Mouse (Mus musculus): Measurements from ENCODE around the gene Tdrkh. TPM values are rescaled to one million over a fixed set of nuclear protein-coding genes. Genes with fewer than 3 reads are reported as not detected.
A peak's percentile ranks its signal among the peaks of the same experiment; 100 is the strongest.

The Tdrkh gene
- polyA plus RNA-seq, 2 experiments, result 2.8 to 7.4 TPM

GRCm38 (mm10) chr3:94468931-94469330 is 55.9 kb downstream of the Tdrkh start:
- no peak for TF ChIP-seq POLR2A (IDR thresholded peaks at IDR 0.05; ENCODE audit: borderline replicate concordance, extremely low read depth, insufficient read depth, insufficient read length)
- ATAC-seq (ENCODE audit: low FRiP score, low read depth), result no peak

GRCm38 (mm10) chr3:94472447-94473114 is 59.5 kb downstream of the Tdrkh start:
- ATAC-seq (ENCODE audit: low FRiP score, low read depth), result peak; percentile 76; the same call in 1 of the 2 replicates
- H3K4me3 ChIP-seq (replicated peaks; ENCODE audit: low read length), result peak overlapping the region; percentile 16; the same call in 1 of the 2 replicates
- 10% methylated on average over 28 of the region's 28 CpGs for WGBS
- peaks cover 4% of the 10 kb centered on the region for H3K4me1 ChIP-seq (ENCODE audit: control insufficient read depth, insufficient read depth, low read length)
- no peaks in the 10 kb centered on the region for H3K9me3 ChIP-seq (ENCODE audit: control insufficient read depth, low read length)
- no peaks in the 10 kb centered on the region for H3K36me3 ChIP-seq (ENCODE audit: control insufficient read depth, insufficient read depth, low read length)
- no peak for TF ChIP-seq POLR2A (IDR thresholded peaks at IDR 0.05; ENCODE audit: borderline replicate concordance, extremely low read depth, insufficient read depth, insufficient read length)
- H3K4me2 ChIP-seq (replicated peaks; ENCODE audit: low read depth, low read length, severe bottlenecking), result peak overlapping the region; percentile 41
- H3K27ac ChIP-seq (replicated peaks; ENCODE audit: low read depth, low read length), result 0 out of 2 replicates have a peak overlapping the region, but pooled peaks have one; percentile 39
- DNase-seq (ENCODE audit: low spot score), result peak; percentile 59
- no peaks in the 10 kb centered on the region for H3K27me3 ChIP-seq (ENCODE audit: control insufficient read depth, insufficient read depth, low read length)
- H3K9ac ChIP-seq (ENCODE audit: low read depth, low read length, severe bottlenecking), result peak overlapping the region; percentile 8; the same call in 1 of the 2 replicates

More at GRCm38 (mm10) chr3:94468931-94469330, 55.9 kb downstream of the Tdrkh start:
- no peaks in the 10 kb centered on the region for H3K27me3 ChIP-seq (ENCODE audit: control insufficient read depth, insufficient read depth, low read length)
- DNase-seq (ENCODE audit: low spot score), result no peak
- peaks cover 4% of the 10 kb centered on the region for H3K4me1 ChIP-seq (ENCODE audit: control insufficient read depth, insufficient read depth, low read length)
- H3K27ac ChIP-seq (replicated peaks; ENCODE audit: low read depth, low read length), result no peak overlapping the region
- WGBS, result 32% methylated on average over 3 of the region's 3 CpGs
- H3K9ac ChIP-seq (ENCODE audit: low read depth, low read length, severe bottlenecking), result no peak overlapping the region
- H3K4me3 ChIP-seq (replicated peaks; ENCODE audit: low read length), result no peak overlapping the region
- H3K4me2 ChIP-seq (replicated peaks; ENCODE audit: low read depth, low read length, severe bottlenecking), result no peak overlapping the region
- no peaks in the 10 kb centered on the region for H3K9me3 ChIP-seq (ENCODE audit: control insufficient read depth, low read length)
- H3K36me3 ChIP-seq (ENCODE audit: control insufficient read depth, insufficient read depth, low read length), result no peaks in the 10 kb centered on the region

- 42% methylated on average over 10 of the region's 10 CpGs for WGBS
Measured at GRCm38 (mm10) chr3:94473115-94473505, 60.0 kb downstream of the Tdrkh start.

GRCm38 (mm10) chr3:94473567-94474232 is 60.6 kb downstream of the Tdrkh start:
- DNase-seq (ENCODE audit: low spot score) (no peak), ATAC-seq (ENCODE audit: low FRiP score, low read depth) (no peak)
- Histone ChIP-seq H3K9ac (ENCODE audit: low read depth, low read length, severe bottlenecking) (no peak overlapping the region), H3K9me3 (ENCODE audit: control insufficient read depth, low read length) (no peaks in the 10 kb centered on the region), H3K4me1 (ENCODE audit: control insufficient read depth, insufficient read depth, low read length) (peaks cover 4% of the 10 kb centered on the region), H3K4me3 (replicated peaks; ENCODE audit: low read length) (no peak overlapping the region), H3K27me3 (ENCODE audit: control insufficient read depth, insufficient read depth, low read length) (0 out of 2 replicates have a peak, but pooled peaks cover 6% of the 10 kb centered on the region), H3K27ac (replicated peaks; ENCODE audit: low read depth, low read length) (no peak overlapping the region), H3K36me3 (ENCODE audit: control insufficient read depth, insufficient read depth, low read length) (no peaks in the 10 kb centered on the region), H3K4me2 (replicated peaks; ENCODE audit: low read depth, low read length, severe bottlenecking) (no peak overlapping the region)
- 62% methylated on average over 5 of the region's 5 CpGs for WGBS
- TF ChIP-seq POLR2A (IDR thresholded peaks at IDR 0.05; ENCODE audit: borderline replicate concordance, extremely low read depth, insufficient read depth, insufficient read length), result no peak

More at GRCm38 (mm10) chr3:94473115-94473505, 60.0 kb downstream of the Tdrkh start:
- ATAC-seq (ENCODE audit: low FRiP score, low read depth) (no peak), DNase-seq (ENCODE audit: low spot score) (no peak)
- Histone ChIP-seq H3K4me3 (replicated peaks; ENCODE audit: low read length) (no peak overlapping the region), H3K9ac (ENCODE audit: low read depth, low read length, severe bottlenecking) (no peak overlapping the region), H3K27ac (replicated peaks; ENCODE audit: low read depth, low read length) (0 out of 2 replicates have a peak overlapping the region, but pooled peaks have one; percentile 39), H3K4me2 (replicated peaks; ENCODE audit: low read depth, low read length, severe bottlenecking) (no peak overlapping the region), H3K27me3 (ENCODE audit: control insufficient read depth, insufficient read depth, low read length) (0 out of 2 replicates have a peak, but pooled peaks cover under 1% of the 10 kb centered on the region), H3K36me3 (ENCODE audit: control insufficient read depth, insufficient read depth, low read length) (no peaks in the 10 kb centered on the region), H3K9me3 (ENCODE audit: control insufficient read depth, low read length) (no peaks in the 10 kb centered on the region), H3K4me1 (ENCODE audit: control insufficient read depth, insufficient read depth, low read length) (peaks cover 4% of the 10 kb centered on the region)
- TF ChIP-seq POLR2A (IDR thresholded peaks at IDR 0.05; ENCODE audit: borderline replicate concordance, extremely low read depth, insufficient read depth, insufficient read length), result no peak

GRCm38 (mm10) chr3:94476301-94477035 is 63.4 kb downstream of the Tdrkh start:
- WGBS, result 26% methylated on average over 8 of the region's 8 CpGs
- Histone ChIP-seq H3K27me3 (ENCODE audit: control insufficient read depth, insufficient read depth, low read length) (0 out of 2 replicates have a peak, but pooled peaks cover 10% of the 10 kb centered on the region), H3K4me3 (replicated peaks; ENCODE audit: low read length) (no peak overlapping the region), H3K4me2 (replicated peaks; ENCODE audit: low read depth, low read length, severe bottlenecking) (no peak overlapping the region), H3K36me3 (ENCODE audit: control insufficient read depth, insufficient read depth, low read length) (no peaks in the 10 kb centered on the region), H3K9ac (ENCODE audit: low read depth, low read length, severe bottlenecking) (no peak overlapping the region), H3K27ac (replicated peaks; ENCODE audit: low read depth, low read length) (no peak overlapping the region), H3K4me1 (ENCODE audit: control insufficient read depth, insufficient read depth, low read length) (peaks cover 4% of the 10 kb centered on the region), H3K9me3 (ENCODE audit: control insufficient read depth, low read length) (no peaks in the 10 kb centered on the region)
- ATAC-seq (ENCODE audit: low FRiP score, low read depth), result no peak
- TF ChIP-seq POLR2A (IDR thresholded peaks at IDR 0.05; ENCODE audit: borderline replicate concordance, extremely low read depth, insufficient read depth, insufficient read length), result no peak
- DNase-seq (ENCODE audit: low spot score), result no peak

All from limb, embryonic 14.5 days (tissue).